8 mouse cellular contexts compared by ENCODE assay signal in the genomic region with DNA sequence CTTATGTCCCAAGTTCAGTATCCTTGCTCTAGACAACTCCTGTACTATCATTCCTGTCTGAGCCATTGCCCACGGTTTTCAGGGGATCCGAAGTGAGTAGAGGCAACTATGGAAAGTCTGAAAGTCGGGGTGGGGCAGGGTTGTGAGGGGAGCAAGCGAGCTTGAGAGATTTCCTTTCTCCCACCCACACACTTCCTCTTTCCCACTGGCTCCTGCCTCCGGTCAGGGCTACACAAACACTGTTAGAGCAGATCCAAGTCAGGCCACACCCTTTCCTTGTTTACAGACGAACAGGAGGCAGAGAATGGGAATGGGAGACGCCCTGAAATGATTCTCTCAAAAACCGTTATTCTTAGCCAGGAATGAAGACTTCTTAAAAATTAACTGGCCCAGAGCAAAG. TPM values are rescaled to one million over a fixed set of nuclear protein-coding genes. Genes with fewer than 3 reads are reported as not detected.
DNase-seq lines count a peak whose midpoint lies in the region; ATAC-seq and TF ChIP-seq lines count a peak whose summit lies in the region.

No protein-coding gene starts in this region.

- no peaks in the 10 kb centered on the region for H3K36me3 ChIP-seq in kidney, embryonic 14.5 days (ENCODE audit: control insufficient read depth, insufficient read depth, low read length)
- no peaks in the 10 kb centered on the region for H3K36me3 ChIP-seq in myocyte (ENCODE audit: control insufficient read depth, insufficient read depth)

- H3K79me2 ChIP-seq in myocyte (ENCODE audit: control insufficient read depth, insufficient read depth) = no peaks in the 10 kb centered on the region

- no peaks in the 10 kb centered on the region for H3K4me1 ChIP-seq in kidney, embryonic 14.5 days (ENCODE audit: control insufficient read depth, insufficient read depth, low read length)

- no peak for TF ChIP-seq POLR2A in myocyte (IDR thresholded peaks at IDR 0.05; ENCODE audit: insufficient read length, low read depth)

- H3K4me3 ChIP-seq in layer of hippocampus, adult 2 months = no peak overlapping the region
- no peak overlapping the region for H3K4me3 ChIP-seq in kidney, embryonic 14.5 days (ENCODE audit: low read length)
- no peak overlapping the region for H3K4me3 ChIP-seq in myocyte

- peak; percentile 76 for ATAC-seq in kidney, embryonic 14.5 days (ENCODE audit: low FRiP score, low TSS enrichment)
- no peak for ATAC-seq in inflammation-experienced regulatory T-cells, adult 6 months
- no peak for ATAC-seq in erythroblast, adult 5-6 weeks (replicated peaks; ENCODE audit: low FRiP score, poor library complexity, severe bottlenecking)

- no peak overlapping the region for H3K4me2 ChIP-seq in kidney, embryonic 14.5 days (replicated peaks; ENCODE audit: low read depth, low read length)
- H3K4me2 ChIP-seq in myocyte (ENCODE audit: low read depth) = peak overlapping the region; percentile 89

- peak overlapping the region; percentile 72 for H3K27ac ChIP-seq in layer of hippocampus, adult 2 months
- H3K27ac ChIP-seq in kidney, embryonic 14.5 days (ENCODE audit: low read depth, low read length) = peak overlapping the region; percentile 63; the same call in 1 of the 2 replicates

- H3K9me3 ChIP-seq in kidney, embryonic 14.5 days (ENCODE audit: control insufficient read depth, low read length) = no peaks in the 10 kb centered on the region

- H3K27me3 ChIP-seq in kidney, embryonic 14.5 days (ENCODE audit: control insufficient read depth, insufficient read depth, low read length) = no peaks in the 10 kb centered on the region
- no peaks in the 10 kb centered on the region for H3K27me3 ChIP-seq in myocyte (ENCODE audit: control insufficient read depth, insufficient read depth, insufficient read length)

- no peak overlapping the region for H3K9ac ChIP-seq in kidney, embryonic 14.5 days (ENCODE audit: low read depth, low read length)

- TF ChIP-seq CTCF in layer of hippocampus, adult 2 months (conservative IDR thresholded peaks at IDR 0.05) = no peak

- DNase-seq in layer of hippocampus, adult 2 months (ENCODE audit: low spot score in 2 of 2) = no peak
- DNase-seq in layer of hippocampus, postnatal 14 days (ENCODE audit: low spot score in 2 of 2) = no peak
- peak; percentile 75 for DNase-seq in gastrocnemius, postnatal 25 days
- DNase-seq in right cerebral cortex, adult 18-20 months = no peak

- WGBS in kidney, embryonic 14.5 days = 25% methylated on average over 8 of the region's 8 CpGs

- H3ac ChIP-seq in myocyte (ENCODE audit: control insufficient read depth, insufficient read length) = no peak overlapping the region

TF ChIP-seq in myocyte, 11 proteins besides CTCF, POLR2A, EP300 and RAD21:
- no peak for TF ChIP-seq TCF3 (IDR thresholded peaks at IDR 0.05; ENCODE audit: insufficient read length, low read depth)
- TF ChIP-seq SRF (IDR thresholded peaks at IDR 0.05; ENCODE audit: control insufficient read depth, insufficient read length, low read depth) = no peak
- no peak for TF ChIP-seq USF1 (IDR thresholded peaks at IDR 0.05; ENCODE audit: low read depth)
- no peak for TF ChIP-seq CEBPB (IDR thresholded peaks at IDR 0.05; ENCODE audit: insufficient read depth, poor library complexity, severe bottlenecking)
- no peak for TF ChIP-seq REST (IDR thresholded peaks at IDR 0.05; ENCODE audit: insufficient read depth, insufficient read length)
- no peak for TF ChIP-seq MYOD1 (IDR thresholded peaks at IDR 0.05; ENCODE audit: control insufficient read depth in 1 of 3, insufficient read length in 2 of 3, low read depth in 2 of 3)
- TF ChIP-seq E2F4 (IDR thresholded peaks at IDR 0.05; ENCODE audit: insufficient read depth) = no peak
- no peak for TF ChIP-seq MYOG (IDR thresholded peaks at IDR 0.05; ENCODE audit: control insufficient read depth in 1 of 3, insufficient read depth in 1 of 3, insufficient read length in 2 of 3, low read depth in 2 of 3)
- no peak for TF ChIP-seq MAX (IDR thresholded peaks at IDR 0.05; ENCODE audit: low read depth)
- no peak for TF ChIP-seq POLR2AphosphoS2 (IDR thresholded peaks at IDR 0.05; ENCODE audit: insufficient read length, low read depth)
- no peak for TF ChIP-seq TCF12 (IDR thresholded peaks at IDR 0.05; ENCODE audit: insufficient read depth, poor library complexity, severe bottlenecking)

RNA-seq across cellular contexts. Expression of a gene that starts 23.2 kb away (rescaled TPM):
- total RNA-seq in layer of hippocampus, adult 2 months (2021) = 100 to 1,000 TPM; 564 to 576 TPM
- total RNA-seq in layer of hippocampus, postnatal 14 days (2021) = 100 to 1,000 TPM; 675 to 713 TPM
- 100 to 1,000 TPM; 126 to 130 TPM for total RNA-seq in gastrocnemius, postnatal 25 days (2021)
- polyA plus RNA-seq in kidney, embryonic 14.5 days (2014; fragmentation: Nextera tagmentation; extraction: Ambion mirVana) = 103 and 129 TPM in 2 replicates
- polyA plus RNA-seq in myocyte (2012; fragmentation: generic; extraction: Trizol) = 85.4 TPM
- 100 to 1,000 TPM in 1 of 3 experiments, 10 to 100 TPM in 2; 72.4 to 101 (median 89.7) TPM for polyA plus RNA-seq in inflammation-experienced regulatory T-cells, adult 6 months (2017; shearing (Covaris generic))
- 21.9 and 28.4 TPM in 2 replicates for total RNA-seq in erythroblast, adult 5-6 weeks (2015; ENCODE audit: low replicate concordance)
- total RNA-seq in erythroblast, adult 5-6 weeks (2017; ENCODE audit: low replicate concordance) = 22.6 and 27.8 TPM in 2 replicates

Comparison
In these comparisons a context has a peak if more than half of its experiments do, and no peak if none do; other contexts are left out.
1. RNA of a gene that starts 23.2 kb away (total RNA-seq): 675 to 713 TPM in layer of hippocampus, postnatal 14 days and 564 to 576 TPM in layer of hippocampus, adult 2 months; 126 to 130 TPM in gastrocnemius, postnatal 25 days and 21.9 to 28.4 TPM in erythroblast, adult 5-6 weeks; every median in the first group is over 4 times any median in the second.